Mouse (Mus musculus): ENCODE measurements around the gene Rtn4.
"Not testable (repeated sequence)": the region's sequence is repeated elsewhere in the genome, so short reads cannot be mapped to it uniquely, and the experiment has no call there.

The Rtn4 gene

DNA sequence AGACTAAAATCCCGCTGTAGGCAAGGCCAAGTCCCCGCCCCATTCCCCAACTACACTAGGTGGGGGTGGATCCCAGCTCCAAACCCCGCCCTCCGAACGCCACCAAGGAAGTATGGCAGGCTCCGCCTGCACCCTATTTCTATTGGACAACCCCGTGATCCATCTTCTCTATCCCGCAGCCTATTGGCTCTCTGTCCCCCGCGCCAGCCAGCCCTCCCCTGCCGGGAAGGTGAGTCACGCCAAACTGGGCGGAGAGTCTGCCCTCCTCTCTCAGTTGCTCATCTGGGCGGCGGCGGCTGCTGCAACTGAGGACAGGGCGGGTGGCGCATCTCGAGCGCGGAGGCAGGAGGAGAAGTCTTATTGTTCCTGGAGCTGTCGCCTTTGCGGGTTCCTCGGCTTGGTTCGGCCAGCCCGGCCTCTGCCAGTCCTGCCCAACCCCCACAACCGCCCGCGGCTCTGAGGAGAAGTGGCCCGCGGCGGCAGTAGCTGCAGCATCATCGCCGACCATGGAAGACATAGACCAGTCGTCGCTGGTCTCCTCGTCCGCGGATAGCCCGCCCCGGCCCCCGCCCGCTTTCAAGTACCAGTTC, at the start of gene Rtn4:
Gene Rtn4 (plus strand): TSS at position 265 of the 590 bp plus-strand sequence.
- DNase-seq (ENCODE audit: low spot score in 2 of 2): peak; percentile 98 to 99

DNA sequence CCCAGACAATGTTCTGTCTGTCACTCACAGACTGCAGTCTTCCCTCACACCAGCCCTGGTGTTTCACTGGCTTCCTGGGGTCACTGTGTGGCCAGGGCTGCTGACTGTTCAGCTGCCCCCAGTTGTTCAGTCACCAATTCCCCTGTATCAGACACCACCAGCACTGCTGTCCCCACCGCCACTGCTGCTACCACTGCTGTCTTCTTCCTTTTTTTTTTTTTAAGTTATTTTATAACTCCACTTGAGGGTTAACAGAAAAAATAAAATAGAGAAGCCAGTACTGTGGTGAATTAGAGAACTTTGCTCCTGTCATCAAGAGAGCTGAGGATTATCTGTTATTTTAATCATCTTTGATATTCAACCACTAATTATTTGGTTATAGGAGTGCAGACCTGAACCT, 48.3 kb upstream of the Rtn4 start:
- no peak for DNase-seq (ENCODE audit: low spot score in 2 of 2)

DNA sequence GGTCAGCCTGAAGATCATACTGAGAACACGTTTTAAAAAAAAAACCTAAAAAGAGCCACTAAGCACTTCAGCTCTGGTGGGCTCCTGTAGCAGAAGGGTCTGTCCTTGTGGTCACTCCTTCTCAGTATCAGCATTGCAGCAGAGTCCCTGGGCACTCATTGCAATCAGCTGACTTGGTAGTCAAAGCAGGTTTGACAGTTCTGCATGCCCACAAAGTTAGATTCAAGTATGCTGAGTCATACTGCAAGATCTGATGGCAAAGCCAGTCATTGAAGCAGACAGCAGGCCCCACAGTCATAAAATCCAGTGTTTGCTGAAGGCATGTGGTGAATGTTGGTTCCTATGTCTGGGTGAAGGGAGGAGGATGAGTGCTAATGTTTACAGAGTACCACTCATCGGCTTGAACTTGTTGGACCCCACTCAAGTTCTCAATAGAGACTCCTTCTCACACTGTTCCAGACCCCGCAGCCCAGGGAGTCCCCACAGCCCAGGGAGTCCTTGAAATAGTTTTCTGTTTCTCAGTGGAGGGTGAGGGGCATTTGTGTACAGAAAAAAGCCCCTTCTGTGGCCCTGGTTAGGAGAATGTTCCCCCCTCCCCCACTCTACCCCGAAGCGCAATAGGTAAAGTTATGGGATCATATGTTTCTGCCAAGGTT, 47.2 kb upstream of the Rtn4 start:
- DNase-seq (ENCODE audit: low spot score in 2 of 2): no peak

DNA sequence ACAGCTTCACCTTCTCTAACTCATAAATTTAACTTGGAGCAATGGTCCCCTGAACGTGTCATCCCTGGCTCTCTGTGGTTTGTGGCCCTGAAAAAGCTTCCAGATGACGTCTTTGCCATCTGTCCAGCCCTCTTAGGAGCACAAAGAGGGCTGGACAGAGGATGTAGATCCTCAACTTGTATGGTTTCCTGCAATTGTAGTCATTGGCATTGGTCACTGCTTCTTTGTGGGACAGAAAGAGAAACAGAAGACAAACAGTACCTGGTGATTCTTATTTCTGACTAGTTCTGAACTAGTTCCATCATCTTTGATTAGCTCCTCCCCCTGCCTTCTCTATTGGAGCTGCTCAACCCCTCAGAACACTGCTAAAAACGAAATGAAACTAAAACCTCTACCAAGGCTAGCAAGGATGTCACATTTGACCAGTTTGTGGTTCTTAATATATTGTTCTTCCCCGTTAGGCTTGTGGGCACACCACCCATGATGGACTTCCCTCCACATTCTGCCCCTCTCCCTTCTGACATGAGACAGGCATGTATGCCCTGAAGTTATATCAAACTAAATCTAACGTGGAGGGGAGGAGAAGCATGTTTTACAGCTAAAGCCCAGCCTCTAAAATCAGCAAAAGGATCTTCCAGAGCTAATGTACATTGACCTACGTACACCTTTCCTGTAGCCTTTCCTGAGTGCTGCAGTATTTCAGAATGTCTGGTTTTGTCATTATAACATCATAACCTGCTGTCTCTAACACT, 45.0 kb upstream of the Rtn4 start:
- DNase-seq (ENCODE audit: low spot score in 2 of 2): peak; percentile 36 to 55

DNA sequence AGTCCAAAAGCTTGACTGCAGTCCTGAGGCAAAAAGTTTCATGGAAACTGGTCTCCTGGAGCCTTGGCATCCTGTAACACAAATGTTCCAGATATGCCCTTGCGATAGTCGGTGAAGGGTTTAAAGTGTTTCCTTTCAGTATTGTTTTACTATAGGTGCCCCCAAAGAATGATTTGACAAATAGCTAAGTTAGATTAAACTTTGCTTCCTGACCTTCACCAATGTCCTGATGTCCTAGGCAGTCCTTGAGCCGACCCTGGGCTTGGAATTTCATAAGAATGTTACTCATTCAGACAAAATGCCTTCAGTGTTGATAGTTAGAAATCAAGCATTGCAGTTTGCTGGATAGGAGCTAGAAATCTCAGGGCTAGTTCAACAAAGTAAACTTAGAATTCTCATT, 37.4 kb upstream of the Rtn4 start:
- not testable (repeated sequence) for DNase-seq (ENCODE audit: low spot score in 2 of 2)

DNA sequence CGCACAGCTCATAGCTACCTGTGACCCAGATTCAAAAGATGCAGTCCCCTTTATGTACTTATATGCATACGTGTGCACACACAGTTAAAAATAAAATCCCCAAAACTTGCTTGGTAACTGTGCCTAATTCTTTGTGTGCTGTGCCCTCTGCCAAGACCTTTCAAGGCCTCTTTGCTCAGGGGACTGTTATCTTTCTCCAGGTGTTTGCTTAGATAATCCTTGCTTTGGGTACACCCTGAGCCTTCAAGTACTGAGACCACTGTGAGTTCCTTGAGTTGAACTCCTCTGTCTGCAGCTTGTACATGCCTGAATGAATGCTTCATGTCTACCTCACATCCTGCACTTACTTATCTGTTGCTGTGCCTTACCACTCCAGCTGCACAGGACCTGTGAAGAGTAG, 32.0 kb upstream of the Rtn4 start:
- DNase-seq (ENCODE audit: low spot score in 2 of 2): no peak

DNA sequence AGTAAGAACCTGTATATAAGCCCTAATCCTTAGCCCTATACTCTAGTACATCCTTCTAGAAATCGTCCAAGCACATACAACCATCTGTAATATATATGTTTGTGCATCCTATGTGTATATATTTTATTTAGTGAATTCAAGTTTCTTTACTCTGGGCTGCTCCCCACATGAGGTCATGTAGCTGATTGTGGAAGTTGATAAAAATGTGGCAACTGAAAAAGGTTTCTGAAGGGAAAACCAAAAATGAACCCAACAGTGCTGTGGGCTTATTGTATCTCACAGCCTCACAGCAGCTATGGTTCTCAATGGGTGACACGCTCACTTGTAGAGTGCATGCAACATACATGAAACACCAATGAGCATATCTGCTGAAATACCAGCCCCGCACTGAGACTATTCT, 25.1 kb upstream of the Rtn4 start:
- DNase-seq (ENCODE audit: low spot score in 2 of 2): no peak

DNA sequence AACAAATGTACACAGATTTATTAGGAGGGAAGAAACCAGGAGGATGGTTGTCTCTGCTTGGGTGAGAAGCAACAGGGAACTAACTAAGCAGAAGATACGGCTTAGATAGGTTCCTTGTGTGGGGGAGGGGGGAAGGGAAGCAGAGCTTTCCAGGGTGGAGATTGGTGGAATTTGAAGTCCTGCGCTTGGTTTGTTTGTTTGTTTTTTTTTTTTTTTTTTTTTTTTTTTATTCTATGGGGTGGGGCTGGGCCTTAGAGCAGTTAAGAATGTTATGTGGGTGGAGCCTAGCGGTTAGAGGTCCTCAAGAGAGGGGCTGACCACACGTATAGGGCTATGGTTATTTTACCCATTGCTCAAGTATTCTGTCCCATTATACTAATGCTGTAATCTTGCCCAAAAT, 23.0 kb upstream of the Rtn4 start:
- DNase-seq (ENCODE audit: low spot score in 2 of 2): no peak

DNA sequence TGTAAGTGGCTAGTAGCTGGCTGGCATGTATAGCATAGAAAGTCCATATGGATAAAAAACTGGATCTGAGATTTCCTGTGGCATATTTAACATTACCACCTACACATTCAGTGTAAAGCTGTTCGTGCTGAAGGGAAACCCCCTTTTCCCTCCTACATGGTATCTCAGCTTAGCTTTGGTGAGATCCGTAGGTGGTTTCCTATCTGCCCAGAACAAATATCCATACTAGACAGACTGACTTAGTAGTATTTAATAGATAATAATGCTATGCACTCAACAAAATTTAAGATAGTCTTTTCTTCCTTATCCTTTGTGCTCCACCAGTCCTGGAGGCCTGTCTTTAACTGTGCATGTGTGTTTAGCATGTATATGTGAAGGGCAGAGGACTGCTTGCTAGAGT, 19.4 kb upstream of the Rtn4 start:
- DNase-seq (ENCODE audit: low spot score in 2 of 2): no peak

DNA sequence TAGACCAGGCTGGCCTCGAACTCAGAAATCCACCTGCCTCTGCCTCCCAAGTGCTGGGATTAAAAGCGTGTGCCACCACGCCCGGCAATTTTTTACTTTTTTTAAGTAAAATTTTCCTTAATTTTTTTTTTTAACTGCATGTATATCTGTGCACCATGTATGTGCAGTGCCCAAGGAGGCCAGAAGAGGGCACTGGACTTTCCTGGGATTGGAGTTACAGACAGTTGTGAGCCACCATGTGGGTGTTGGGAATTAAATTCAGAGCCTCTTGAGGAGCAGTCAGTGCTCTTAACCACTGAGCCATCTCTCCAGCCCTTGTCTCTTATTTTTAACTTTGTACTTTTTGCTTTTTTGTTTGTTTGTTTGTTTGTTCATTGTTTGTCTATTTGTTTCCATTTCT, 16.0 kb upstream of the Rtn4 start:
- DNase-seq (ENCODE audit: low spot score in 2 of 2): no peak

DNA sequence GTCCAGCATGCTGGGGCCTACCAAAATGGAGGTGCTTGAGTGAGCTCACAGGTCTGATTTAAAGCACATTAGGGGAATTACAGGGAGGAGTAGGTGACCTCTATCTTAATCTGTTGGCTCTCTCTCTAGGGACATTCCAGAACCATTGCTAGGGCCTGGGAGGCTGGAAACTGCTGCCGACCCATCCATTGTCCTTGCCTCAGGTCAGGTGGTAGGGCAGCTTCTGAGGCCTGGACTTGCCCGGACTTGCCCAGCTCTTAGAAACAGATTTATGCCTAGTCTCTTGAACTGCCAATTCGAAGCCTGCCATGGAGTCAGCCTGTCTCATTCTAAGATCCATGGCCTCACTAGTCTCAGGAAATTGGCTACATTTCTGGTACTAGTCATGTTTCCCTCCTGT, 12.8 kb upstream of the Rtn4 start:
- DNase-seq (ENCODE audit: low spot score in 2 of 2): no peak

DNA sequence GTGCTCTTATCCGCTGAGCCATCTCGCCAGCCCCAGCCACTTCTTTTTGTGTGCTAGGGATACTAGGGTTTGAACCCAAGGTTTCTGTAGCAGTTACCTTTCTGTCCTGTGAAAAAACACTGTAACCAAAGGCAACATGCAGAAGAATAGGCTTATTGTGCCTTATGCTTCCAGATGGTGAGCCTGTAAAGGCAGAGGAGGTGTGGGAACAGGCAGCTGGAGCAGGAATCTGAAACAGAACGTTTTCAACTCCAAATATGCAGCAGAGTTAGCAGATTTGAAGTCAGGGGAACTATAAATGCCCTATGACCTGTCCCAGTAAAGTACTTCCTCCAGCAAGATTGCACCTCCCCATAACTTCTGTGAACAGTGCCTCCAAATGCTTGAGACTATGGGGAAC, 12.0 kb upstream of the Rtn4 start:
- DNase-seq (ENCODE audit: low spot score in 2 of 2): no peak

DNA sequence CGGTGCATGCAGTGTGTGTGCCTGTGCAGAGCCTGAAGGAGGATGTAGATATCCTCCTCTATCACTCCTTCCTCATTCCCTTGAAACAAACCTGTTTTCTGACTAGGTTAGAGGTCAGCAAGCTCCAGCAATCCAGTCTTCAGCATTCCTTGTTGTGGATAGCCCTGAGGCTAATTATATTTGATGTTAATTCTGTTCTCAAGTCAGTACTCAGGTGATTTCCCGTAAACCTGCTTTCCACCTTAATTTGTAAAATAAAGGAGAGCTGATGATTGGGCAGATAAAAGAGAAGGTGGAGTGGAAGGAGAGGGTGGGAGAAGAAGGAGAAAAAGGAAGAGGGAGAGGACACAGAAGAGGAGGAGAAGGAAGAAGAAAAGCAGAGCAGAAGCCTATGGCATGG, 8.5 kb upstream of the Rtn4 start:
- no peak for DNase-seq (ENCODE audit: low spot score in 2 of 2)

DNA sequence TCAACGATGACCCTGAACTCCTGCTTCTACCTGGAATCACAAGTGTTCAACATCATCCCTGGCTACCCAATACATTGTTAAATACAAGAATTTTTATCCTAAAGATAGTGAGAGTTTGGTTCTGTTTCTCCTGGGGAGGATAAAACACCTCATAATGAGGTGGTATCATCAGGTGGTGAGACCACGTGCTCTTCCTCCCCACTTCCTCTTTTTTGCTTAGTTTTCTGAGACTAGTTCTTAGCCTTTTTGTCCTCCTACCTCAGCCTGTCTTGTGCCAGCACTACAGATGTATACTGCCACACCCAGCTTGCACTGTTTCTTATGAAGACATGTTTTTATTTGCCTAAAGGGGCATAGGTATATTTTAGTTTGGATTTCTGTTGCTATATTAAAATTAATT, 6.6 kb upstream of the Rtn4 start:
- DNase-seq (ENCODE audit: low spot score in 2 of 2): peak; percentile 4 to 7

DNA sequence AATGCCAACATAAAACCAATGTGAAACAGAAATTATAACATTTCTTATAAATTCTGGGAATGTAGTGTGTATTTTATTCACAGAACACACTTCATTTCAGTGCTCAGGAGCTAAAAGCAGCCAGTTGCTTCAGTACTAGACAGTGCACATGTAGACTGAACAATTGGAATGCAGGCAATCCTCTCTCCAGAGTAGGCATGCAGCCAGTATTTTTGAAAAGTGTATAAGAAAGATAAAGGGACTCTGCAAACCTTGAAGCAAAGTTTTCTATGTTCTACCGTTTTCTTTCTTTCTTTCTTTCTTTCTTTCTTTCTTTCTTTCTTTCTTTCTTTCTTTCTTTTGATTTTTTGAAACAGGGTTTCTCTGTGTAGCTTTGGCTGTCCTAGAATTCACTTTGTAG, 1.2 kb upstream of the Rtn4 start:
- no peak for DNase-seq (ENCODE audit: low spot score in 2 of 2)

DNA sequence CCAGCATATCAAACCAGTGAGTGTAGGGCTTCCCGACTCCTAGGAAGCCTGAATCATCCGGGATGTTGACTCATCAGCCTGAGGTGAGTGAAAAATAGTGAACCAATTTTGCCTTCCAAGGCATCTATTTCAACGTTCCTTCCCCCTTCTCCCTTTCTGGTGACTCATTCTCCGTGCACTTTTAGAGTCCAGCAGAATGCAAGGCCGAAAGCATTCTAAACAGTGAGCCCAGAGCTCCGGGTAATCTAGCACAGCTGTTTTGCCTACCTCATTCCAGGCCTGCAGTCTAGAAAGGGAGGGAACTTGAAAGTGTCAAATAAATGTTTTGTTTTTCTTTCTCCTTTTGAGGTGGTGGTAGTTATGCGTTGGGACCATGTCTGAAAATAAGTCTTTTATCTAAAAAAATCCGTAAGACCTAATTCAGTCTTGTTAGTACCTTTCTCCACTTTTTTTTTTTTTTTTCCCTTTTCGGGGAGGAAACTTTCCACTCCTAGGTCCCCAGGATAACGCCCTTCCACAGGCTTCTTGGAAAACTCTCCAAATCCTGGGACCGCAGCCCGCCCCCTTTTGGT, 550 bp upstream of the Rtn4 start:
- DNase-seq (ENCODE audit: low spot score in 2 of 2): peak in 1 of 2 experiments; percentile 11

DNA sequence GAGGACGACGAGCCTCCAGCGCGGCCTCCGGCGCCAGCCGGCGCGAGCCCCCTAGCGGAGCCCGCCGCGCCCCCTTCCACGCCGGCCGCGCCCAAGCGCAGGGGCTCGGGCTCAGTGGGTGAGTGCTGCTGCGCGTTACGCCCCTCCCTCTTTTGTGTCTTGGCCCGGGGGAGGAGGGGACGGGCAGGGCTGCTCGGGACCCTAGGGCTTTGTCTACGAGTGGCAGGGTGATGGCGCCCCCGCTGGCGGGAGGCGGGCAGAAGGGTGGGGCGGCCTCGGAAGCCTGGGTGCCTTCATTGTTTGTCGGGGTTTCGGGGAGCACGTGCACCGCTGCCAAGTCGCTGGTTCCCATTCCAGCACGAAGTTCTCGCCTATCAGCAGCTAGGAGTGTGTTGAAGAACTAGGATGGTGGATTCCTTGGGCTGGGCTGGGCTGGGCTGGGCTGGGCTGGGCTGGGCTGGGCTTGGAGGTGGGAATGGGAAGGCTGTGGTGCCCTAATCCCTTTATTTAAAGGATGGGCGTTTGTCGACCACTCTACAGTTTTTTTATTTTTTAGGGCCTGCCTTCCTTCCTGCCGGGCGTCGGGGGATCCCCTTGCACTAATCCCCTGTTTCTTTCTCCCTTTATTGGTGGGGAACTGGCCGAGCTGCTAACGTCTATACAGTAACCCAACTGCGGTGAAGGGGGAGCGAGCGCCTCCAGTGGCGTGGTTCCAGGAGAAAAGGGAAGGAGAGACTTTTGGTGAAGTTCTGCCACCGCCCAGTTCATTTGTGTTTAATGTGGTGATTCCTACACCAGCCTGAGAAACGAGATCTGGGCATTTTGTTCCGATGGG, 1.0 kb downstream of the Rtn4 start:
- DNase-seq (ENCODE audit: low spot score in 2 of 2): peak; percentile 86 to 89

DNA sequence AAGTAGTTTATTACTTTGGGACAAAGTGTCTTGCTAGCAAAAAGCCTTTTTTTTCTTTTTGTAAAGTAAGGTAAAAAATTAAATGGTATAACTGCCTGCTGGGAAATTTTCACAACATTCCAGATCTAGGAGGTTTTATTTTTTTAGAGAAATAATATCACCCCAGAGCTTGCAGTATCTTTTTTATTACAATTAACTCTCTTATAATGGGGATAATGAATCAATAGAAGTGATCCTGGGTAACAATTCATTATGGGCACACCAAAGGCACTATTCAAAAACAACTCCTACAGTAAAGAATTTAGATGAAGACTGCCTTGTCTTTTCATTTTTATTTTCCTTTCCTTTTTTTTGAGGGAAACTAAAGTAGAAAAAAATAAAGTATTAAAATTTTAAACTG, 2.0 kb downstream of the Rtn4 start:
- DNase-seq (ENCODE audit: low spot score in 2 of 2): no peak

DNA sequence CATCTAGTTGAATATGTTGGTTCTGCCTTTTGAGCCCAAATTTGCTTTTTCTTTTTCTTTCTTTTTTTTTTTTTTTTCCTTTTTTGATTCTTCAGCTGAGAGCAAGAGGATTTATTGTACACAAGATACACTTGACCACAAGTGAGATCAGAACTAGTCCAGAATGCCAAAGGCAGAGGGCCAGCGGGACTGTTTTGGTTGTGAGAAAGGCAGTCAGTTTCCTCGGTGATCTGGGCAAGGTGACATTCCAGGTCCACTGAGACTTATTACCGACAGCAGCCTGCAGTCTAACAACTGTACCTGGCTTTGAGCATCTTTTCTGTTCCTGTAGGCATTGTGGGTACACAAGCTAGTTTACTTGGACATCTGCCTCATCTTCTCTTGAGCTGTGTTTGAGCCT, 10.0 kb downstream of the Rtn4 start:
- no peak for DNase-seq (ENCODE audit: low spot score in 2 of 2)

DNA sequence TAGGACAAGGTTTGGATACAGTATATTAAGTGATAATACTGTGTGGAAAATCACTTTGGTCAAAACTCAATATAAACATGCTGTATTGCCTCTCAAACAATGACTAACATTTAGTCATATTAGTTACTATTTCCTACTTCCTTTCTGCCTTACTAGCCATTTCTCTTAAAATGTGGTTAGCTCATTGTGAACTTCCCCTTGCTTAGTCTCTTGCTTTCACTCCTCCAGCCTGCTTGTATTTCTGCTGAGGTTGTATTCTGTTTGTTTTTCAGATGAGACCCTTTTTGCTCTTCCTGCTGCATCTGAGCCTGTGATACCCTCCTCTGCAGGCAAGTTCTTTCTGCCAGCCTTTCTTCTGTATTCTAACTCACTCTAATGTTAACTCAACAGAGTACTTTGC, 12.5 kb downstream of the Rtn4 start:
- DNase-seq (ENCODE audit: low spot score in 2 of 2): peak; percentile 5 to 22

DNA sequence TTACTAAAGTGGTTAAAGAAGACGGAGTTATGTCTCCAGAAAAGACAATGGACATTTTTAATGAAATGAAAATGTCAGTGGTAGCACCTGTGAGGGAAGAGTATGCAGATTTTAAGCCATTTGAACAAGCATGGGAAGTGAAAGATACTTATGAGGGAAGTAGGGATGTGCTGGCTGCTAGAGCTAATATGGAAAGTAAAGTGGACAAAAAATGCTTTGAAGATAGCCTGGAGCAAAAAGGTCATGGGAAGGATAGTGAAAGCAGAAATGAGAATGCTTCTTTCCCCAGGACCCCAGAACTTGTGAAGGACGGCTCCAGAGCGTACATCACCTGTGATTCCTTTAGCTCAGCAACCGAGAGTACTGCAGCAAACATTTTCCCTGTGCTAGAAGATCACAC, 14.1 kb downstream of the Rtn4 start:
- no peak for DNase-seq (ENCODE audit: low spot score in 2 of 2)

DNA sequence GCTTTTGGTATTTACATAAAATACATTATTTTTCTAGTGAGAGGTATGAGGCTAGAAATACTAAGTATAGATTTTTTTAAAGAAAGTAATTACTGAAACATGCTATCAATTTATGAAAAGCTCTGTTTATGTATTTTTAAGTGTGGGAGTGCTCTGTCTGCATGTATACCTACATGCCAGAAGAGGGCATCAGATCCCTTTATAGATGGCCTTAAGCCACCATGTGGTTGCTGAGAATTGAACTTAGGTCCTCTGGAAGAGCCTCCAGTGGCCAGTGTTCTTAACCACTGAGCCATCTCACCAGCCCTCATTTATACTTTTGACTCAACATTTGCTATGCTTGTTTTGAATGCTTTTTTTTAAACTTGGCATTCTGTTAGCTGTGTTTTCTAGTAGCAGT, 16.8 kb downstream of the Rtn4 start:
- no peak for DNase-seq (ENCODE audit: low spot score in 2 of 2)

All from spleen, postnatal 36 days (tissue).